Mouse (Mus musculus) embryonic facial prominence, embryonic 13.5 days (tissue): ENCODE measurements around the gene Gm11554. TPM values are rescaled to one million over a fixed set of nuclear protein-coding genes. Genes with fewer than 3 reads are reported as not detected.
"Not testable (repeated sequence)": the region's sequence is repeated elsewhere in the genome, so short reads cannot be mapped to it uniquely, and the experiment has no call there.

ENCODE experiments used
- ATAC-seq: fragments of 200-750 bp; cut with Nextera tagmentation; 2 replicates; pipeline ENCODE4 v1.8.0; 2017; ENCODE audit warnings: low read depth; ENCODE audit not compliant: insufficient number of reproducible peaks, insufficient read depth, low FRiP score, low TSS enrichment
- H3K27ac ChIP-seq: fragments of 300-500 bp; sonication (generic); 2 replicates; pipeline ENCODE4 v1.5.1; 2015; ENCODE audit warnings: moderate library complexity, mild to moderate bottlenecking, inconsistent platforms
- H3K27me3 ChIP-seq: fragments of 300-500 bp; sonication (generic); 2 replicates; pipeline ENCODE4 v1.6.1; 2015; ENCODE audit warnings: mild to moderate bottlenecking, inconsistent platforms
- H3K36me3 ChIP-seq: fragments of 300-500 bp; sonication (generic); 2 replicates; pipeline ENCODE4 v1.6.1; 2015; ENCODE audit warnings: mild to moderate bottlenecking, inconsistent platforms
- H3K4me1 ChIP-seq: fragments of 300-500 bp; sonication (generic); 2 replicates; pipeline ENCODE4 v1.6.1; 2015; ENCODE audit warnings: inconsistent platforms
- H3K4me2 ChIP-seq: fragments of 300-500 bp; sonication (generic); 2 replicates; pipeline ENCODE4 v1.6.1; 2015; ENCODE audit warnings: moderate library complexity, mild to moderate bottlenecking, inconsistent platforms
- H3K4me3 ChIP-seq: fragments of 300-500 bp; sonication (generic); 2 replicates; pipeline ENCODE4 v1.5.1; 2015; ENCODE audit warnings: mild to moderate bottlenecking, inconsistent platforms
- H3K9ac ChIP-seq: fragments of 300-500 bp; sonication (generic); 2 replicates; pipeline ENCODE4 v1.6.1; 2015; ENCODE audit warnings: mild to moderate bottlenecking, inconsistent platforms
- H3K9me3 ChIP-seq: fragments of 300-500 bp; sonication (generic); 2 replicates; pipeline ENCODE4 v1.6.1; 2016; ENCODE audit warnings: inconsistent platforms
- WGBS: fragments of 180-500 bp; shearing (Covaris S2); methylation state at CpG from one replicate; pipeline ENCODE4 v1.1.7; 2015; ENCODE audit warnings: mixed read lengths; 5-methylcytosine and 5-hydroxymethylcytosine counted together
- polyA plus RNA-seq: library from polyadenylated mRNA; unstranded; fragments of >200 nt; fragmentation: Nextera tagmentation; extraction: Ambion mirVana; gene quantifications from 2 replicates; pipeline ENCODE4 v1.2.1, GENCODE M21; 2015

Gene Gm11554
- polyA plus RNA-seq, 1 experiment from 2014 or later, result not detected

DNA sequence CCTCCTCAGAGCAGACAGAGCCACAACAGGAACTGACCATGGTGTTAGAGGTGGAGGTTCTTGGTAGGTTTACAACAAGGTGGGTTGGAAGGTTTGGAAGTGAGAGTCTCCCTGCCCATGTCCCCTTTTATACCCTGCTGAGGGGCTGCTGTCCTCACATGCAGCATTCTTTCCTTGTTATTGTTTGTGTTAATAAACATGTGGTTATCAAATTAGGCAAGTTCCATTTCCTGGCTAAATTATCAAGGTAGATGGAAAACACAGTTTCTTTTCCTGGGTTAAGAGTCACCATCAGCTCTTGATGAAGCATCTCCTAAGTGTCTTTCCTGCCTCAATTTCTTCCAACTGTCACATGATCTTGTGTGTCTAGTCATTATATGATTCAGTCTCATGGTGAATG is 31.4 kb downstream of the Gm11554 start, which contains the start of gene Gm11595:
Gene Gm11595, minus strand, starts transcription at position 101 of the 400 bp plus-strand sequence.
- not testable (repeated sequence) for H3K27ac ChIP-seq, H3K9me3 ChIP-seq, ATAC-seq, H3K9ac ChIP-seq, H3K4me1 ChIP-seq, H3K36me3 ChIP-seq, H3K4me3 ChIP-seq, H3K27me3 ChIP-seq, H3K4me2 ChIP-seq

DNA sequence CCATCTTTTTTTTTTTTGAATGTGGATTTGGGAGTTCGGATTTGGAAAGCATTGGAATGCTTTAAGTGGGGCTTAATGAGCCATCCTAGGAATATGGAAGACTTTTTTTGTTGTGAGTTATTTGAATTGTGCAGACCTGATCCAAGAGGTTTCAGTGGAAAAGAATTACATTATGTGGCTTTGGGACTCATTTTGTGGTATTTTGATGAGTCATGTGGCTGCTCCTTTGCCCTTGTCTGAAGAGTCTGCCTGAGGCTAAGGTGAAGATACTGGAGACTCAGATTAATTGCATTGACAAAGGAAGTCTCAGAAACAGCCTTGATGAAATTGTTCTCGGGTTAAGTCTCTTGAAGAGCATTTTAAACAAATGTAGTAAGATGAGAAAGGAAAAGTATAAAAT is 35.8 kb downstream of the Gm11554 start:
- no peaks in the 10 kb centered on the region for H3K4me1 ChIP-seq
- no peak overlapping the region for H3K27ac ChIP-seq
- no peak for ATAC-seq
- H3K9me3 ChIP-seq, result no peaks in the 10 kb centered on the region
- H3K27me3 ChIP-seq, result no peaks in the 10 kb centered on the region
- no peak overlapping the region for H3K9ac ChIP-seq
- no peaks in the 10 kb centered on the region for H3K36me3 ChIP-seq
- H3K4me2 ChIP-seq, result no peak overlapping the region
- no peak overlapping the region for H3K4me3 ChIP-seq
- WGBS, result 51% methylated on average over 2 of the region's 2 CpGs

GRCm38 (mm10) chr11:99758877-99759276 is 45.4 kb downstream of the Gm11554 start:
- H3K36me3 ChIP-seq, result no peaks in the 10 kb centered on the region
- WGBS, result 93% methylated on average over 1 of the region's 1 CpGs
- H3K4me1 ChIP-seq, result no peaks in the 10 kb centered on the region
- H3K4me2 ChIP-seq, result no peak overlapping the region
- H3K27me3 ChIP-seq, result no peaks in the 10 kb centered on the region
- no peak overlapping the region for H3K27ac ChIP-seq
- no peaks in the 10 kb centered on the region for H3K9me3 ChIP-seq
- ATAC-seq, result no peak
- no peak overlapping the region for H3K4me3 ChIP-seq
- no peak overlapping the region for H3K9ac ChIP-seq

Other genes with a start within 250 kb of the Gm11554 start
- gene Krtap3-2, start 247.6 kb downstream of the Gm11554 start, polyA plus RNA-seq, result not detected in 2 replicates
- gene Gm11939, start 245.0 kb downstream of the Gm11554 start, polyA plus RNA-seq, result not detected in 2 replicates
- not detected in 2 replicates for gene Krtap3-1, start 237.8 kb downstream of the Gm11554 start, polyA plus RNA-seq
- gene Krtap1-5, start 223.4 kb downstream of the Gm11554 start, polyA plus RNA-seq, result not detected in 2 replicates
- not detected in 2 replicates for gene Krtap1-4, start 220.8 kb downstream of the Gm11554 start, polyA plus RNA-seq
- gene Krtap1-3, start 213.1 kb downstream of the Gm11554 start, polyA plus RNA-seq, result not detected in 2 replicates
- not detected in 2 replicates for gene Krtap9-3, start 206.3 kb downstream of the Gm11554 start, polyA plus RNA-seq
- gene Gm11938, start 201.1 kb downstream of the Gm11554 start, polyA plus RNA-seq, result not detected in 2 replicates
- gene Gm11937, start 194.3 kb downstream of the Gm11554 start, polyA plus RNA-seq, result not detected in 2 replicates
- not detected in 2 replicates for gene Krtap2-4, start 189.6 kb downstream of the Gm11554 start, polyA plus RNA-seq
- not detected in 2 replicates for gene Gm11562, start 184.0 kb downstream of the Gm11554 start, polyA plus RNA-seq
- gene Krtap4-1, start 176.2 kb downstream of the Gm11554 start, polyA plus RNA-seq, result not detected in 2 replicates
- gene Krtap4-2, start 169.4 kb downstream of the Gm11554 start, polyA plus RNA-seq, result not detected in 2 replicates
- not detected in 2 replicates for gene Krtap4-7, start 160.4 kb downstream of the Gm11554 start, polyA plus RNA-seq
- gene Gm11555, start 154.2 kb downstream of the Gm11554 start, polyA plus RNA-seq, result not detected in 2 replicates
- not detected in 2 replicates for gene Gm11563, start 145.5 kb downstream of the Gm11554 start, polyA plus RNA-seq
- not detected in 2 replicates for gene Krtap4-6, start 138.5 kb downstream of the Gm11554 start, polyA plus RNA-seq
- not detected in 2 replicates for gene Gm14190, start 113.7 kb downstream of the Gm11554 start, polyA plus RNA-seq
- gene Gm14180, start 70.2 kb downstream of the Gm11554 start, polyA plus RNA-seq, result not detected in 2 replicates
- gene Gm11595, start 31.5 kb downstream of the Gm11554 start, polyA plus RNA-seq, result not detected in 2 replicates
- gene Krtap4-8, start 23.7 kb downstream of the Gm11554 start, polyA plus RNA-seq, result not detected in 2 replicates
- not detected in 2 replicates for gene Krtap4-9, start 19.2 kb downstream of the Gm11554 start, polyA plus RNA-seq
- gene Gm11596, start 11.0 kb downstream of the Gm11554 start, polyA plus RNA-seq, result not detected in 2 replicates
- not detected in 2 replicates for gene Gm11569, start 5.5 kb downstream of the Gm11554 start, polyA plus RNA-seq
- gene Krtap4-13, start 5.4 kb upstream of the Gm11554 start, polyA plus RNA-seq, result not detected in 2 replicates
- not detected in 2 replicates for gene Gm11564, start 11.2 kb upstream of the Gm11554 start, polyA plus RNA-seq
- gene 2300003K06Rik, start 33.6 kb upstream of the Gm11554 start, polyA plus RNA-seq, result not detected in 2 replicates
- not detected in 2 replicates for gene Krtap4-16, start 47.2 kb upstream of the Gm11554 start, polyA plus RNA-seq
- gene Gm11568, start 53.5 kb upstream of the Gm11554 start, polyA plus RNA-seq, result not detected in 2 replicates
- not detected in 2 replicates for gene Gm11559, start 60.0 kb upstream of the Gm11554 start, polyA plus RNA-seq
- not detected in 2 replicates for gene Krtap9-1, start 68.9 kb upstream of the Gm11554 start, polyA plus RNA-seq
- not detected in 2 replicates for gene Gm11567, start 74.7 kb upstream of the Gm11554 start, polyA plus RNA-seq
- not detected in 2 replicates for gene Krtap31-1, start 103.5 kb upstream of the Gm11554 start, polyA plus RNA-seq
- not detected in 2 replicates for gene Gm11565, start 110.3 kb upstream of the Gm11554 start, polyA plus RNA-seq
- not detected in 2 replicates for gene Krtap31-2, start 131.8 kb upstream of the Gm11554 start, polyA plus RNA-seq
- not detected in 2 replicates for gene Krtap9-5, start 144.0 kb upstream of the Gm11554 start, polyA plus RNA-seq
- not detected in 2 replicates for gene Krtap29-1, start 174.6 kb upstream of the Gm11554 start, polyA plus RNA-seq
- gene Krtap16-1, start 182.2 kb upstream of the Gm11554 start, polyA plus RNA-seq, result not detected in 2 replicates
- gene Krtap17-1, start 189.5 kb upstream of the Gm11554 start, polyA plus RNA-seq, result 0.48 TPM in 2 replicates
- not detected in 2 replicates for gene Krt33a, start 211.8 kb upstream of the Gm11554 start, polyA plus RNA-seq
- not detected in 2 replicates for gene Krt33b, start 225.4 kb upstream of the Gm11554 start, polyA plus RNA-seq
- gene Krt34, start 237.1 kb upstream of the Gm11554 start, polyA plus RNA-seq, result not detected in 2 replicates
- not detected in 2 replicates for gene Krt31, start 246.1 kb upstream of the Gm11554 start, polyA plus RNA-seq